Mouse (Mus musculus) liver, adult 2 months (tissue): Measurements from ENCODE around the gene Dtx3. TPM values are rescaled to one million over a fixed set of nuclear protein-coding genes. Genes with fewer than 3 reads are reported as not detected.

Source experiments
- DNase-seq: peaks from one replicate; pipeline ENCODE4 v3.0.0-alpha.2; 2011; ENCODE audit warnings: low read depth, low spot score; ENCODE audit errors: extremely low read depth
- H3K27ac ChIP-seq: fragments of 200-500 bp; replicated peaks from 2 replicates; pipeline ENCODE4 v1.5.1; 2012; ENCODE audit warnings: low read depth, mild to moderate bottlenecking, control low read depth, inconsistent platforms, low read length; ENCODE audit not compliant: insufficient read depth
- H3K27me3 ChIP-seq: fragments of 200-500 bp; 2 replicates; pipeline ENCODE4 v1.6.1; 2012; ENCODE audit warnings: mild to moderate bottlenecking, moderate library complexity, low read length, inconsistent platforms; ENCODE audit not compliant: control insufficient read depth, insufficient read depth
- H3K36me3 ChIP-seq: fragments of 200-500 bp; 2 replicates; pipeline ENCODE4 v1.6.1; 2012; ENCODE audit warnings: low read length, inconsistent platforms; ENCODE audit not compliant: control insufficient read depth, insufficient read depth
- H3K4me1 ChIP-seq: fragments of 200-500 bp; 2 replicates; pipeline ENCODE4 v1.6.1; 2011; ENCODE audit warnings: low read length; ENCODE audit not compliant: control insufficient read depth, insufficient read depth
- H3K4me3 ChIP-seq: fragments of 200-500 bp; 2 replicates; pipeline ENCODE4 v1.5.1; 2011; ENCODE audit warnings: low read depth, mild to moderate bottlenecking, control low read depth, low read length, moderate library complexity; ENCODE audit not compliant: insufficient read depth
- H3K79me2 ChIP-seq: fragments of 200-500 bp; 2 replicates; pipeline ENCODE4 v1.6.1; 2012; ENCODE audit warnings: inconsistent platforms, mild to moderate bottlenecking, low read length, moderate library complexity; ENCODE audit not compliant: control insufficient read depth, insufficient read depth
- H3K9ac ChIP-seq: fragments of 200-500 bp; 2 replicates; pipeline ENCODE4 v1.6.1; 2012; ENCODE audit warnings: low read depth, mild to moderate bottlenecking, control low read depth, inconsistent platforms, low read length
- CTCF ChIP-seq: fragments of 200-500 bp; IDR thresholded peaks from 2 replicates; pipeline ENCODE4 v1.5.1; 2011; ENCODE audit warnings: low read depth, low read length, control low read depth
- POLR2A ChIP-seq: fragments of 200-500 bp; IDR thresholded peaks from 2 replicates; pipeline ENCODE4 v1.6.1; 2011; ENCODE audit warnings: low read length, control low read depth; ENCODE audit not compliant: insufficient read depth; ENCODE audit errors: extremely low read depth
- WGBS: fragments of 180-500 bp; shearing (Covaris S2); methylation state at CpG from one replicate; pipeline ENCODE4 v1.1.7; 2018; 5-methylcytosine and 5-hydroxymethylcytosine counted together
- polyA plus RNA-seq: library from polyadenylated mRNA; depleted of rRNA; stranded (reverse); fragments of >200 nt; gene quantifications from 2 replicates; pipeline ENCODE4 v1.2.3, GENCODE M21; 2012
- total RNA-seq: library from RNA; depleted of rRNA; stranded (reverse); fragments of >200 nt; gene quantifications from 2 replicates; pipeline ENCODE4 v1.2.3, GENCODE M21; 2014

Gene Dtx3
- total and polyA plus RNA-seq, 2 experiments: 1.5 to 10.0 TPM

- peaks cover 8% of the 10 kb centered on the region for H3K27me3 ChIP-seq
- DNase-seq: no peak
- H3K36me3 ChIP-seq: no peaks in the 10 kb centered on the region
- no peak overlapping the region for H3K27ac ChIP-seq
- peaks cover 2% of the 10 kb centered on the region; the same call in 1 of the 2 replicates for H3K4me1 ChIP-seq
- no peaks in the 10 kb centered on the region for H3K79me2 ChIP-seq
- WGBS: 6% methylated on average over 15 of the region's 21 CpGs
- TF ChIP-seq POLR2A (no peak), CTCF (no peak)
- peak overlapping the region; percentile 85 for H3K9ac ChIP-seq
- H3K4me3 ChIP-seq: peak overlapping the region; percentile 78; the same call in 1 of the 2 replicates
Observed at GRCm38 (mm10) chr10:127188079-127188453, 7.5 kb downstream of the Dtx3 start.

DNA sequence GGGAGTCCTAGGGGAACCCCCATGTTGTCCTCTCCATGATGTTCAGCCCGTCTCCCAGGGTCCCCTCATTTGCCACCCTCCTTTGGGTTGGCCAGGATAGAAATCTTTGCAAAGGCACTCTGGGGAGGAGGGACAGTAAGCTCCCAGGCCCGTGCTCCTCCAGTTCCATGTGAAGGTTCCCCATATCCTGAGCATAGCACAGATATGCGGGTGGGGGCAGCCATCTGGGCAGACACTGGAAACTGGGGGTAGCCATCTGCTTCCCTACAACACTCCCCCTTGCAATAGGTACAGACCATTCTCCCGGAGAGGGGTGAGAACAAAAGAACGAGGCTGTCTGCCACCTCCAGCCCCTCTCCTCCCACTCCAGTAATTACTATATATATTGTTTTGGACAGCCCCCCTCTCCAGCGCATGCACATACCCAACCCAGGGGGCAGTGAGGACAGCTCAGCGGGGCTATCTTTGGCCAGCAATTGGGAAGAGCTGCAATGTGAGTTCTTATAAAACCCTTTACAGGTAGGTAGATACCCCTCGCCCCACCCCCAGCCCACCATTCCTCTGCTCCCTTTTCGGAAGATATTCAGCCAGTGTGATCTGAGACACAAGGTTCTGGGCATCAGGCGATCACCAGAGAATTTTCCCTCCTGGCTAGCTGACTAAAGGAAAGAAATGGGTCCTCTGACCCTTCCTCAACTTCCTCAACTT is 8.0 kb downstream of the Dtx3 start:
- DNase-seq: no peak
- Histone ChIP-seq H3K36me3 (no peaks in the 10 kb centered on the region), H3K27ac (no peak overlapping the region), H3K27me3 (peaks cover 8% of the 10 kb centered on the region), H3K4me1 (peaks cover 2% of the 10 kb centered on the region; the same call in 1 of the 2 replicates), H3K9ac (no peak overlapping the region), H3K79me2 (no peaks in the 10 kb centered on the region), H3K4me3 (no peak overlapping the region)
- 76% methylated on average over 10 of the region's 10 CpGs for WGBS
- TF ChIP-seq CTCF (no peak), POLR2A (no peak)

DNA sequence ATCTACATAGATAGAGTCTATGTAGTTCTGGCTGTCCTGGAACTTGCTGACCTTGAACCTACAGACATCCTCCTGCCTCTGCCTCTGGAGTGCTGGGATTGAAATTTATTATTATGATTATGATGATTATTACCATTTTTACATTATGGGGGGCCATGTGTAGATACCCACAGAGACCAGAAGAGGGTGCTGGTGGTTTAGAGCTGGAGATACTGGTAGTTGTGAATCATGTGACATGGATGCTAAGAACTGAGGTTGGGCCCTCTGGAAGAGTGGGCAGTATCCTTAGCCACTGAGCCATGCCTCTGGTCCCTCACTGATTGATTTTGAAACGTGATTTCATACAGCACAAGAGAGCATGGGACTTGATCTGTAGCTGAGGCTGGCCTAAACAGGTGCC is 9.1 kb downstream of the Dtx3 start:
- Histone ChIP-seq H3K27me3 (peaks cover 8% of the 10 kb centered on the region), H3K79me2 (no peaks in the 10 kb centered on the region), H3K9ac (no peak overlapping the region), H3K27ac (no peak overlapping the region), H3K4me1 (peaks cover 2% of the 10 kb centered on the region; the same call in 1 of the 2 replicates), H3K4me3 (no peak overlapping the region), H3K36me3 (no peaks in the 10 kb centered on the region)
- no peak for TF ChIP-seq POLR2A
- TF ChIP-seq CTCF: no peak
- WGBS: 96% methylated on average over 1 of the region's 1 CpGs
- DNase-seq: no peak

DNA sequence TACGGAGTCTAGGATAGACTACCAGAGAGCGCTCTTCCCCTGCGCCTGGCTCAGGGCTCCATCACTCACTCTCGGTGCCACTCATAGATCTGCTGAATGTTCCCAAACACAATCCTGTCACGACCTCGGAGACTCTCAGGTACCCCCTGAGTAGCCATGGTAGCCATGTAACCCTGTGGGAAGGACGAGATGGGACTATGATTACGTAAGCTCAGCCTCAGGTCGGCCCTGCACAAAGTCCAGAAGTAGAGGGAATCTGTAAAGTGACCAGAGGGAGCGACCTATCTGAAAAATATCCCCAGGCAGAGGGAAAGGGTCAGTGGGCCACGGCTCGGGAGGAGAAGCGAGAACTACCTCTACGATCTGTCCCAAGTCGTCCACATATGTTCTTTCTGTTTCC is 10.0 kb downstream of the Dtx3 start:
- Histone ChIP-seq H3K27ac (no peak overlapping the region), H3K4me3 (no peak overlapping the region), H3K79me2 (no peaks in the 10 kb centered on the region), H3K9ac (no peak overlapping the region), H3K36me3 (no peaks in the 10 kb centered on the region), H3K27me3 (peaks cover 8% of the 10 kb centered on the region), H3K4me1 (peaks cover 2% of the 10 kb centered on the region; the same call in 1 of the 2 replicates)
- TF ChIP-seq CTCF (no peak), POLR2A (no peak)
- 42% methylated on average over 15 of the region's 15 CpGs for WGBS
- peak; percentile 40 for DNase-seq

DNA sequence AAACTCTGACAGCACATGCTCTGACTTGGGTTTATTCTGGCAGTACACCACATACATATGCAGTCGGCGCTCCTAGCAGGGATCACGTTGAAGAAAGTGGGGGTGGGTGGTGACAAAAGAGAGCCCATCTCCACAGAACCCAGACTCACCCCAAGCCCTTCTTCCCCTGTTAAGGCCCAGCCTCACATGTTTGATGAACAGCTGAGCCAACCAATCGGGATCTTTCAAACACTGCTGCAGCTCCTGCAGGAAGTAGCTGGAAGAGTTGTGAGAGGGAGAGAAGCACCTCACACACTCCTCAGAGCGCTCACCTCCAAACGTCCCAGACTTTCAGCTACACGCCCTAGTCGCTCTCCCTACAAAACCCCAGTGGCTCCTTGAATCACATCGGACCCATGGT is 10.4 kb downstream of the Dtx3 start:
- TF ChIP-seq POLR2A: no peak
- no peak for TF ChIP-seq CTCF
- Histone ChIP-seq H3K36me3 (no peaks in the 10 kb centered on the region), H3K9ac (no peak overlapping the region), H3K79me2 (no peaks in the 10 kb centered on the region), H3K27me3 (peaks cover 11% of the 10 kb centered on the region), H3K4me3 (no peak overlapping the region), H3K27ac (no peak overlapping the region), H3K4me1 (peaks cover 2% of the 10 kb centered on the region; the same call in 1 of the 2 replicates)
- no peak for DNase-seq
- 71% methylated on average over 9 of the region's 9 CpGs for WGBS

DNA sequence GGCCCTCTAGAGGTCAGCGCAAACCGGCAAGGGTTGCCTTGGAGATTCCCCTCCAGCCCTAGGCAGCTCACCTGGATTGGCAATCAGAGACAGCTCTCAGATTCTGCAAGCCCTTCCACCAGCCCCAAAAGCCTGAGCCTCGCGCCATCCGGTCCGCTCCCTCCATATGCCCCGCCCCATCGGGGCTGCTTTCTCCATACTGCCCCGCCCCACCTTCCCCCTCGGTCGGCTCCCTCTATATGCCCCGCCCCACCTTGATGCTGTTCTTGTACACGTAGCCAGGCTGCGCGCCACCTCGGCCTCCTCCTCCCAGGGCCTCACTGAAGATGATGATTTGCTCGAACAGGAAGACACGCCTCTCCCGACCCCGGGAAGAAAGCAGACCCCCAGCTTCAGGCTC is 11.8 kb downstream of the Dtx3 start:
- no peak overlapping the region for H3K27ac ChIP-seq
- peak overlapping the region; percentile 19; the same call in 1 of the 2 replicates for H3K4me3 ChIP-seq
- no peak overlapping the region; the same call in 1 of the 2 replicates for H3K9ac ChIP-seq
- WGBS: 16% methylated on average over 20 of the region's 20 CpGs
- peaks cover 12% of the 10 kb centered on the region for H3K27me3 ChIP-seq
- H3K79me2 ChIP-seq: no peaks in the 10 kb centered on the region
- no peak for DNase-seq
- no peak for TF ChIP-seq POLR2A
- no peak for TF ChIP-seq CTCF
- H3K4me1 ChIP-seq: peaks cover 2% of the 10 kb centered on the region
- no peaks in the 10 kb centered on the region for H3K36me3 ChIP-seq
